Mouse (Mus musculus) cerebellum, adult (tissue): ENCODE data around the gene Luc7l2.
"Not testable (repeated sequence)": the region's sequence is repeated elsewhere in the genome, so short reads cannot be mapped to it uniquely, and the experiment has no call there.

Source experiments
- ATAC-seq: cut with Nextera tagmentation; 2 replicates; pipeline ENCODE4 v1.9.2; 2017; ENCODE audit warnings: mild to moderate bottlenecking, moderate library complexity, mixed read lengths; ENCODE audit not compliant: insufficient number of reproducible peaks, low FRiP score, low TSS enrichment

Gene Luc7l2

GRCm38 (mm10) chr6:38551062-38551988 is at the start of gene Luc7l2:
Luc7l2 (plus strand) TSS chr6:38551334.
- peak; percentile 86 for ATAC-seq

DNA sequence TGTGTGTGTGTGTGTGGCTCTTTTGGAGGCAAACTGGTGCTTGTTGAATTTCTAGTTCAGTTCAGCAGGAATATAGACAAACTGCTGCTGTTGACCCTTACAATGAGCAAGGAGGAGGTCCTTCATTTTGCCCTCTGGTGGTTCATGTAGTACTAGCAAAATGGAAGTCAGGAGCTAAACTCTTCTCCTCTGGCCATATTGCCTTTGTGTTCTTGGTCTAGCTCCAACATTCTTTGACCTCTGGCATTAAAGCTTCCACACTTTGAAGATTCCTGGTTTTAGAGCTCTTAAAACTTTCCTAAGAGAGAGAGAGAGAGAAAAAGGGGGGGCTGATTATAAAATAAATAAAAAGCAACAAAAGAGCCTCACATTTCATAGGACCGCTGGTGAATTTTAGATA is 39.0 kb upstream of the Luc7l2 start:
- no peak for ATAC-seq

DNA sequence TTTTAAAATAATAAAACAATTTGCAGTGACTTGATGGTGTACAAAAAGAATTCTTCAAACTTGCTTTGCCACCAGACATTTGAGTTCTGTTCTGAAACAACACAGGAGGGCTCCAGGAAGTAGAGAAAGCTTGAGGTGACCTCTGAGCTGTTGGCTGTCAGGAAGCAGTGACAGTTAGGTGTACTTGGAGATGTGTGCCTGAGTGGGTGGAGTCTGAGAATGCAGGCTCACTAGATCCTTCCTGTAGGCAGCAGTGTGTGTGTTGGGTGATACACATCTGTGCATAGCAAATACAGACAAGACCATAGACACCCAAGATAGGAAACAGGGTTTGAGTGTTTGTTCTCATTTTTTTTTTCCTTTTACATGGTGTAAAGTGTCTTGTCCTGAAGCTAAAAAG is 38.3 kb upstream of the Luc7l2 start:
- ATAC-seq, result no peak

GRCm38 (mm10) chr6:38515201-38515600 is 35.9 kb upstream of the Luc7l2 start:
- ATAC-seq, result no peak

GRCm38 (mm10) chr6:38523851-38524250 is 27.3 kb upstream of the Luc7l2 start:
- ATAC-seq, result no peak

- ATAC-seq, result no peak
These were observed 19.8 kb upstream of the Luc7l2 start for GRCm38 (mm10) chr6:38531211-38531820.

DNA sequence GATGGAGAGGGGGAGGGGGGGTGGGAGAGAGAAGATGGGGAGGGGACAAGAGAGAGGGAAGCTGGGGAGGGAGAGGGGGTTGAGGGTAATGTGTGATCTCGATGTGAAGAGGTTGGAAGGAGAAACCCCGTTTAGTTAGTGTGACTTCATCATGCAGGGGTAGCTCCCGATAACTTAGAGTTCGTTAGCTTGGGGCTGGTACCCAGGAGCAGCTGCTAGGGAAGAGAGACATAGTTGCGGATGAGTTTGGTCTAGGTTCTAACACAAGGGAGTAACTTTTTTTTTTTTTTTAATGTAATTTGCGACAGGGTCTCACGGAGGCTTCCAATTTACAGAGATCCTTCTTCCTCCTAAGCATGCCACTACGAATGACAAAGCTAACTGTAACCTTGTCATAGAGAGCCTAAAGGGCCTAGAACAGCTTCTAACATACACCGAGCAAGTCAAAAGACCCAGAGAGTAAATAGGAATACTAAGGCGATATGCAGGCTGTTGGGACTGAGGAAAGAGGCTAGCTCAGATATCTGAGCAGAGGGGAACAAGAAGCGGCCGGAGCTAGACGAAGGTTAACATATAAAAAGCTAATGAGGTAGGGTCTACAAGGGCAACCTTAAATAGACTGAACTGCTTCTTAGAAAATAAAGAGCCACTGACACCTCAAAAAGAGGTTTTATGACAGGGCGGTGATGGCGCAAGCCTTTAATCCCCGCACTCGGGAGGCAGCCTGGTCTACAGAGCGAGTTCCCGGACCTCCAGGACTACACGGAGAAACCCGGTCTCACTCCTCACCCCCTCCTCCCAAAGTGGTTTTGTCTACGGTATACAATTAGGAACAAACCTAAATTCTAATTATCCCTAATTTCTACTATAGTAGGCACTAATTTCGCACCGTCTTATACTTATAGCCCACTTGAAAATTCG is 18.4 kb upstream of the Luc7l2 start:
- ATAC-seq, result peak; percentile 12; the same call in 1 of the 2 replicates

DNA sequence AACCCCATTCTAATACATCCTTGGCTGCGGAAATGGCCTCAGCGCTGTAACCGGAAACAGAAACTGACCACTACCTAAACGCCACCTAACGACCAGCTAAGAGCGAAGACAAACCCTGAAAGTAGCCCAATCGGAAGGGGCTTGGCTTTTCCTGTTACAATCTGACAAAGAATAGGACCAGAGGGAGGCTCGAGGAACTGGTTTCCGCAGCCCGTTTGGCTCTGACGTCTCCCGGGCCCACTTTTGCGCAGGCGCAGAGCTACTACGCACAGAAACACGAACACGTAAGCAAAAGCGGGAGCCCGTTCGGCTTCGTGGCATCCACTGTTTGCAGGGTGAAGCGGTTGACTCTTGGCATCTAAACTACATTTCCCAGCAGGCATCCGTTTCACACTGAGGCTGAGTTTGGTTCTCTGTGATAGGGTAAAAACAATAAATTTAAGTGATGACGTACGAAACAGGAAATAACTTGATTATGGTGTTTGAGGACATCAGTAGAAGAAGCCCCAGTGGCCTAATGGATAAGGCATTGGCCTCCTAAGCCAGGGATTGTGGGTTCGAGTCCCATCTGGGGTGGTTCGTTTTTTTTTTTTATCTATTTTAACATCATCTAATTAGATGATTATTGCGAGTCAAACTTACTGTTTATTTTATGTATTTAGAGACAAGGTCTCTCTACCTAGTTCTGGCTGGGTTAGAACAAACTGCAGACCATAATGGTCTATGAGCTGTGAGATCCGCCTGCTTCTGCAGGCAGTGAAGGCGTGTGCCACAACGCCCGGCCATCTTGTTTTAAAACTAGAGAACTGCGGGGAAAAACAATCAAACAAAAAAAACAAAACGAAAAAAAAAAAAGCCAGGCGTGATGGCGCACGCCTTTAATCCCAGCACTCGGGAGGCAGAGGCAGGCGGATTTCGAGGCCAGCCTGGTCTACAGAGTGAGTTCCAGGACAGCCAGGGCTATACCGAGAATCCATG is 17.4 kb upstream of the Luc7l2 start, which contains the start of gene Fmc1:
TSS of gene Fmc1 (plus strand) at position 75 of the 978 bp plus-strand sequence.
- ATAC-seq, result peak; percentile 87

GRCm38 (mm10) chr6:38534640-38535365 is 16.3 kb upstream of the Luc7l2 start:
- peak; percentile 62 for ATAC-seq

GRCm38 (mm10) chr6:38535366-38535690 is 15.8 kb upstream of the Luc7l2 start:
- ATAC-seq, result no peak

GRCm38 (mm10) chr6:38535788-38536187 is 15.3 kb upstream of the Luc7l2 start:
- ATAC-seq, result no peak

DNA sequence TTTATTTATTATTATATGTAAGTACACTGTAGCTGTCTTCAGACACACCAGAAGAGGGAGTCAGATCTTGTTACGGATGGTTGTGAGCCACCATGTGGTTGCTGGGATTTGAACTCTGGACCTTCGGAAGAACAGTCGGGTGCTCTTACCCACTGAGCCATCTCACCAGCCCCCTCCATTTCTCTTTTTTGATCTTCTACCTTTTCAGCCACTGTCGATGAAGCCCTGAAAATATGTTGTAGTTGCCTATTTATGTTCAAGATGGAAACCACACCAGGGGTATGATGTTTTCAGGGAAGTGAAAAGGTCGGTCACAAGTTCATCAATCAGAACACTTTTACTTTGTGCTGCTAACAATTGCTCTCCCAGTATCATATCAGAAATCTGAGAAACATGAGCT is 7.0 kb upstream of the Luc7l2 start:
- ATAC-seq, result not testable (repeated sequence)

- not testable (repeated sequence) for ATAC-seq
These were observed 4.1 kb upstream of the Luc7l2 start for GRCm38 (mm10) chr6:38547005-38547404.

DNA sequence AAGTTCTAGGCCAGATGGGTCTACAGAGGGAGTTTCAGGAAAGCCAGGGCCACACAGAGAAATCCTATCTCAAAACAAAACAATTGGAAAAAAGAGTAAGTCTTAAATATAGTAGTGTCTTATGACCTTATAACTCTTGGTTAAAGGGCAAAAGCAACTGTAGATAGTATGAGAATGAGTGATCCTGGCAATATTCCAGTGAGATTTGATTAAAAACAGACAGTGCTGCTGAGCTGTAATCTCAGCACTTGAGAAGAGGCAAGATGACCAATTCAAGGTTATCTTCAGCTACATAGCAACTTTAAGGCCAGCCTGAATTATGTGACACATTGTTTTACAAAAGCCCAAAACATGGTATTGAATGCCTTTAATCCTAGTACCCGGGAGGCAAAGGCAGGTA is 3.4 kb upstream of the Luc7l2 start:
- no peak for ATAC-seq

DNA sequence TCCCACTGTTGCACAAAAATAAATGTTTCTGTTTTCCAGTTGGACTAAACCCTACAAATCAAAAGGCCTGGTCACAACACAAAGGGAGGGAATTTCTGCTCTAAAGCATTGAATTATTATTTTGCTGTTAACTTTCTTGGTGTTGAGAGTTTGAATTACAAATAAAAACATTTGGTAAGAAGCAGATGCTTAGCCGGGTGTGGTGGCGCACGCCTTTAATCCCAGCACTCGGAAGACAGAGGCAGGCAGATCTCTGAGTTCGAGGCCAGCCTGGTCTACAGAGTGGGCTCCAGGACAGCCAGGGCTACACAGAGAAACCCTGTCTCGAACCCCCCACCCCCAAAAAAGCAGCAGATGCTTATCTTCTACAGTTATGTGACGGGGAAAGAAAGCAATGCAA is 2.5 kb upstream of the Luc7l2 start:
- not testable (repeated sequence) for ATAC-seq

DNA sequence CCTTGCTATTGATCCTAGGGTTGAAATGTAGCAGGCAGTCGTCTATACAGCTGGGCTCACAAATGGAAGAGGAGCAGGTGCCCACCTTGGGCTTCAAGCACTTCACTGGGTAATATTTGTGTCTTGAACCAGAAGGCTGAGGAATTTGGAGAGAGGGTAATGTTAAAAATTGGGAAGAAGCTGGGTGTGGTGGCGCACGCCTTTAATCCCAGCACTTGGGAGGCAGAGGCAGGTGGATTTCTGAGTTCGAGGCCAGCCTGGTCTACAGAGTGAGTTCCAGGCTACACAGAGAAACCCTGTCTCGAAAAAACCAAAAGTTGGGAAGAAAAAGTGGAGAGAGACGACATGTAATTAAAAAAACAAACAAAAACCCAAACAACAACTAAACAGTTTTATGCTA is 1.3 kb upstream of the Luc7l2 start:
- ATAC-seq, result not testable (repeated sequence)

DNA sequence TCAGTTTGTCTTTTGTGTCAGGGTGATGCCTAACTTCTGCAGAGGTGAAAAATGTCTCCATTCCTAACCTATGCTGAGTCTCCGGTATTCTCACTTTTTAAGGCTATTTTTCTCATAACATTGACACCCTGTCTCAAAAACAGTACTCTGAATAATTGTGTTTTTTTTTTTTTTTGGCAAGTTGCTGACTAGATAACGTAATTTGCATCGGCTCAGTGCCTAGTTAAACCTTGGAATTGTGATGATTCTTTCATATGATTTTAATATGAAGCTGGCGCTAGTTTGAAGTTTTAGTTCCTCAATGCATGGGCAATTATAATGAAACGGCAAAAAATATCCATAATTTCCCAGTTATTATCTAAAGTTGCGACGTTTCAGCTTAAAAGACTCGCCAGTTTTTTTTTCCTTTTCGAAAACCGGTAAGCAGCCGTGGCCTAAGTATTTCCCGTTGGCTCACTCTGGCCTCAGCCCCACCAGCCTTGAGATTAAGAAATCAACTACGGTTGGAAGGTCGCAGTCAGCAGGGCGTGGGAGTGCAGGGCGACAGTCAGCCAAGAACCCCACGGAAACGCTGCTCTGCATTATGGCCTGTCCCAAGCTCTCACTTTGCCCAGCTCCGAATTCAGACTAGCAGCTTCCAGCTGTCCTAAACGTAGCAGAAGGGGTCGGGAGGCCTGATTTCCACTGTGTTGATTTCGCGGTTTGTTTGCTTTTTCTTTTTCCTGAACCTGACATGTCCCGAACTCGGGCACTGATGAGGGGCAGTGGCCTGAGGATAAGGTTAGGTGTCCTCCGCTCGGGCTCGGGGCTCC is 678 bp upstream of the Luc7l2 start:
- ATAC-seq, result peak; percentile 62
